Mouse (Mus musculus) lung, adult 2 months (tissue): Measurements from ENCODE around the gene Mmp24.

ENCODE experiments used
- CTCF ChIP-seq: fragments of 200-500 bp; IDR thresholded peaks from 2 replicates; pipeline ENCODE4 v1.5.1; 2011; ENCODE audit warnings: mild to moderate bottlenecking, low read length, control low read depth; ENCODE audit not compliant: insufficient read depth
- POLR2A ChIP-seq: fragments of 200-500 bp; IDR thresholded peaks from 2 replicates; pipeline ENCODE4 v1.6.1; 2011; ENCODE audit warnings: low read depth, mild to moderate bottlenecking, control low read depth, low read length, borderline replicate concordance; ENCODE audit errors: extremely low read depth

- no peak for TF ChIP-seq CTCF
- TF ChIP-seq POLR2A: no peak
Observed at GRCm38 (mm10) chr2:155778004-155778403, 2.9 kb downstream of the Mmp24 start.
